Mouse (Mus musculus) intestine, embryonic 14.5 days (tissue): ENCODE data around the gene Skp1a. TPM values are rescaled to one million over a fixed set of nuclear protein-coding genes. Genes with fewer than 3 reads are reported as not detected.
A peak's percentile ranks its signal among the peaks of the same experiment; 100 is the strongest.

Experiments
- ATAC-seq: fragments of 200-750 bp; cut with Nextera tagmentation; replicated peaks from 2 replicates; pipeline ENCODE4 v1.8.0; 2017; ENCODE audit warnings: low read depth, moderate number of reproducible peaks, moderate TSS enrichment, moderate library complexity; ENCODE audit not compliant: low FRiP score, low TSS enrichment
- DNase-seq: peaks from one replicate; pipeline ENCODE4 v3.0.0-alpha.2; 2018; ENCODE audit warnings: low spot score
- H3K27ac ChIP-seq: fragments of 300-500 bp; sonication (generic); 2 replicates; pipeline ENCODE4 v1.5.1; 2014; ENCODE audit warnings: low read depth, mild to moderate bottlenecking, control low read depth
- H3K27me3 ChIP-seq: fragments of 300-500 bp; sonication (generic); replicated peaks from 2 replicates; pipeline ENCODE4 v1.6.1; 2014; ENCODE audit warnings: low read length, control low read depth; ENCODE audit not compliant: control insufficient read depth, insufficient read depth
- H3K36me3 ChIP-seq: fragments of 300-500 bp; sonication (generic); 2 replicates; pipeline ENCODE4 v1.6.1; 2014; ENCODE audit warnings: low read length, control low read depth; ENCODE audit not compliant: control insufficient read depth, insufficient read depth
- H3K4me1 ChIP-seq: fragments of 300-500 bp; sonication (generic); replicated peaks from 2 replicates; pipeline ENCODE4 v1.6.1; 2014; ENCODE audit warnings: low read length, control low read depth, mixed read lengths; ENCODE audit not compliant: control insufficient read depth, insufficient read depth
- H3K4me2 ChIP-seq: fragments of 300-500 bp; sonication (generic); 2 replicates; pipeline ENCODE4 v1.6.1; 2014; ENCODE audit warnings: low read length
- H3K4me3 ChIP-seq: fragments of 300-500 bp; sonication (generic); 2 replicates; pipeline ENCODE4 v1.5.1; 2014; ENCODE audit warnings: low read depth, low read length, control low read depth, mixed read lengths
- H3K9ac ChIP-seq: fragments of 300-500 bp; sonication (generic); 2 replicates; pipeline ENCODE4 v1.6.1; 2014; ENCODE audit warnings: mild to moderate bottlenecking, low read length
- H3K9me3 ChIP-seq: fragments of 300-500 bp; sonication (generic); 2 replicates; pipeline ENCODE4 v1.6.1; 2016; ENCODE audit warnings: low read length, control low read depth; ENCODE audit not compliant: control insufficient read depth
- WGBS: fragments of 180-500 bp; shearing (Covaris S2); extraction: QIAGEN DNeasy Blood & Tissue Kit; methylation state at CpG from one replicate; pipeline ENCODE4 v1.1.7; 2014; 5-methylcytosine and 5-hydroxymethylcytosine counted together
- polyA plus RNA-seq: library from polyadenylated mRNA; unstranded; fragments of >200 nt; fragmentation: Nextera tagmentation; extraction: Ambion mirVana; gene quantifications from 2 replicates; pipeline ENCODE4 v1.2.1, GENCODE M21; 2014

The Skp1a gene
- polyA plus RNA-seq, 1 experiment from 2014 or later, result 743 TPM

DNA sequence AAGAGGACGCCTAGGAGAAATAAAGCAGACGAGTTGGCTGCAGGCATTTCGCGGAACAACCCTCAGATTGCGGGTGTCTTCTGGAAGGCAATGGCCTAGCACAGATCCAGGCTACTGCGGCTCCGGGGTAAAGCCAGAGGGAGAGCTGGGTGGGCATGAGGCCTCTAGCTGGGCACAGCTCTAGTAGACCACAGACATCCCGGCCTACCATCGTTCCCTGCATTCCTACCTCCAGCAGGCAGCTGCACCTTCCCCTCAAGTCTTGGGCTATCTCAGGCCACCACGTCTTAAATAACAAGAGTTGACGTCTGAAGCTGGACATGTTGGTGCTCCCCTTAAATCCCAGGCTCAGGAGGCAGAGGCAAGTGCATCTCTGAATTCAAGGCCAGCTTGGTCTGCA is 30.5 kb downstream of the Skp1a start:
- H3K27ac ChIP-seq, result no peak overlapping the region
- 86% methylated on average over 11 of the region's 11 CpGs for WGBS
- no peak overlapping the region for H3K4me2 ChIP-seq
- H3K36me3 ChIP-seq, result no peaks in the 10 kb centered on the region; the same call in 1 of the 2 replicates
- no peak for DNase-seq
- H3K4me3 ChIP-seq, result no peak overlapping the region
- H3K27me3 ChIP-seq, result no peaks in the 10 kb centered on the region
- H3K9ac ChIP-seq, result no peak overlapping the region
- no peaks in the 10 kb centered on the region for H3K9me3 ChIP-seq
- no peak for ATAC-seq
- H3K4me1 ChIP-seq, result peaks cover 9% of the 10 kb centered on the region

DNA sequence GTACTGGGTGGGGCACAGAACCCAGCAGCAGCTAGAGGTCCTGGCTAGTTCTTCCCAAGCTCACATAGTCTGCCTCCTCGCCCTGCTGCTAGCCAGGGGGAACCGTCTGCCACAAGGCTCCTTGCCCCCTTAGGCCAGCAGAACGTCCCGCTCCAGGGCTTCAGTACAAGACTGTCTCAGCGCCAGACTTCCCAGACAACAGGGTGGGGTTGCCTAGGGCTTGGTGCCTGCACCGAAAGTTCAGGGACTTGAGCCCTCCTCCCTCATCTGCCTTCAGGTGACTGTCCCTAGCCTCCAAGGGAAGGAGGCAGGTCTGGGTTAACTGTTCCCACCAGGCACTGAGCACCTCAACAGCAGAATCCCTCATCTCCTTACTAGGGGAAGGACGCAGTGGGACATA is 33.1 kb downstream of the Skp1a start:
- 80% methylated on average over 7 of the region's 7 CpGs for whole genome bisulfite sequencing
- Histone ChIP-seq H3K4me3 (no peak overlapping the region), H3K36me3 (no peaks in the 10 kb centered on the region), H3K9me3 (no peaks in the 10 kb centered on the region), H3K9ac (no peak overlapping the region), H3K27ac (no peak overlapping the region), H3K27me3 (no peaks in the 10 kb centered on the region), H3K4me2 (no peak overlapping the region), H3K4me1 (peaks cover 12% of the 10 kb centered on the region)
- no peak for DNase-seq
- no peak for ATAC-seq

DNA sequence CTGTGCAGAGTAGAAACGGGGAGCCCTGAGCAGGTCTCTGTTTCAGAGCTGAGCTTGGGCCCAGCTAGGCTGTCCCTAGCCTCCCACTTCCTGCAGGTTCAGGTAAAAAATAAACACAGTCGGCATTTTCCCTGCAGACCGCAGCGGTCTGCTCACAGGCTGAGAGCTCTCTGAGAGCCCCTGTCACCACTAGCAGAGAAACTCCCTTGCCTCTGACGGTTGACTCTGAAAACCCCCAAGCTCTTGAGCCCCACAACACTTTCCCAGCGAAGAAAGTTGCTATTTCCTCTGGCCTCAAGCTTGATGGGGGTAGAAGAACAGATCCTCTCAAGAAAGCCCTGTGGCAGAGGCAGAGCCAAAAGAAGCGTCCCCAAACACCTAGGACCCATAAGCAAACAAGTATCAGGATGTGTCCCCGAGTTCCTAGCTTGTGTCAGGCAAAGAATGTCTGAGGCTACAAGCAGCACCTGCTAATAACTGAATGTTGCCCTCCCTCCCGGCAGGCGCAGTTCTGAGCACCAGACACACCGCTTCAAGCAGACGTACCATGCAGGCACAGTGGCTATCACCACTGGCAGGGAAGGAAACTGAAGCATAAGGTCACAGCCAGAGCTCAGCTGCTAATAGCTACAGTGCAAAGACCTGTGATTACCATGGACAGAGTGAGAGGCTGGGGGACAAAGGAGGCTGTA is 34.0 kb downstream of the Skp1a start:
- 36% methylated on average over 12 of the region's 12 CpGs for WGBS
- H3K4me1 ChIP-seq, result peaks cover 12% of the 10 kb centered on the region
- no peak overlapping the region for H3K9ac ChIP-seq
- H3K36me3 ChIP-seq, result no peaks in the 10 kb centered on the region
- no peaks in the 10 kb centered on the region for H3K9me3 ChIP-seq
- ATAC-seq (no peak), DNase-seq (no peak)
- no peaks in the 10 kb centered on the region for H3K27me3 ChIP-seq
- H3K4me2 ChIP-seq, result no peak overlapping the region
- H3K27ac ChIP-seq, result no peak overlapping the region
- H3K4me3 ChIP-seq, result no peak overlapping the region

DNA sequence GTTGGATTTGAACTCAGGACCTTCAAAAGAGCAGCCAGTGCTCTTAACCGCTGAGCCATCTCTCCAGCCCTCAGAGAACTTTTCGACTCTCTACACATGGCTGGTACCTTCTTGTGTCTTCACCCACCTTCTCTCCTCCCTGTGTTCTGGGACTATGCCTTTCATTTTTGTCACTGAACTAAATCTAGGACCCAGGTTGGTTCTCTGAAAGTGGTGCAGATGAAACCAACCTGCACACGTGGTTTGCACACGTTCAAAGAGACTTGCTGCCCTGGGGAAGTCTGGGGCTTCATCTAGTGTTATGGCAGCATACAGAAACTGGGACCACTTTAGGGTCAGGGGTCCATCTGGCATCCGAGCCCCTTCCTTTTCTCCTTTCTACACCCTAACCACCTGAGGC is 35.5 kb downstream of the Skp1a start:
- no peaks in the 10 kb centered on the region for H3K36me3 ChIP-seq
- H3K27me3 ChIP-seq, result no peaks in the 10 kb centered on the region
- no peak overlapping the region for H3K4me2 ChIP-seq
- no peak overlapping the region for H3K4me3 ChIP-seq
- peaks cover 14% of the 10 kb centered on the region for H3K4me1 ChIP-seq
- H3K27ac ChIP-seq, result no peak overlapping the region
- DNase-seq, result no peak
- H3K9ac ChIP-seq, result no peak overlapping the region
- 88% methylated on average over 5 of the region's 5 CpGs for WGBS
- H3K9me3 ChIP-seq, result no peaks in the 10 kb centered on the region
- no peak for ATAC-seq

DNA sequence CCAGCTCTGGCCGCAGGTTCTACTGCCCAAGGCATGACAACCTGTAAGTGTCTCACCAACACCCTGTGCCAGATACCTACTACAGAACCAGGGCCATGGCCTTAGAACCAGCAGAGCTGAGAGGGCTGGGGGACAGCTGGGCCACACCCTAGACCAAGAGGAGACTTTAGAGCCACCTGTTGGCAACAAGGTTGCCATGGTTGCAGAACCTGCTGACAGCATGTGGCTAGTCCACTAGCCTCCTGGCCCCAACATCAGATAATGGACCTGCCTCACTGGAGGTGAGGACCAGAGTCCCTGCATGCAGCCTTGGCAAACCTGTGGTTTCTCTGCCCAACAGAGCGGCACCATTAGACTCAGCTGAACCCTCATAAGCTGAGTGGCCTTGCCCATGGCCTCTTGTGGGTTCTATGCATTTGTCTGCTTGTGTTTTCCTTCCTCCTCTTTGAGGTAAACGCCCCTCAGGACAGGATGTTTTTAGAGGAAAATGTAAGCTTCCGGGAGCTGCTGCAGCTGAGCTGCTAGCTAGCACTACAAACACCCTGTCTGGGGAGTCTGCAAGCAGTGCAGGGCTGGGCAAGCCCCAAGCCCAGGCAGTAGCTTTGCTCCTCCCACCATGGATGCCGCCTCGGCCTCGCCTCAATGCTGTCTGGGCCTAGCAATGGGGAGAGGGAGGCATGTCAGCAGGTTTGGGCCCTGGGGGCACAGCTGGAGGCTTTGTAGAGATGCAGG is 36.5 kb downstream of the Skp1a start:
- Histone ChIP-seq H3K9me3 (no peaks in the 10 kb centered on the region), H3K36me3 (no peaks in the 10 kb centered on the region), H3K4me2 (no peak overlapping the region), H3K27me3 (no peaks in the 10 kb centered on the region), H3K27ac (0 out of 2 replicates have a peak overlapping the region, but pooled peaks have one; percentile 1), H3K4me1 (peaks cover 20% of the 10 kb centered on the region), H3K9ac (no peak overlapping the region), H3K4me3 (no peak overlapping the region)
- WGBS, result 45% methylated on average over 7 of the region's 7 CpGs
- no peak for DNase-seq
- ATAC-seq, result no peak

DNA sequence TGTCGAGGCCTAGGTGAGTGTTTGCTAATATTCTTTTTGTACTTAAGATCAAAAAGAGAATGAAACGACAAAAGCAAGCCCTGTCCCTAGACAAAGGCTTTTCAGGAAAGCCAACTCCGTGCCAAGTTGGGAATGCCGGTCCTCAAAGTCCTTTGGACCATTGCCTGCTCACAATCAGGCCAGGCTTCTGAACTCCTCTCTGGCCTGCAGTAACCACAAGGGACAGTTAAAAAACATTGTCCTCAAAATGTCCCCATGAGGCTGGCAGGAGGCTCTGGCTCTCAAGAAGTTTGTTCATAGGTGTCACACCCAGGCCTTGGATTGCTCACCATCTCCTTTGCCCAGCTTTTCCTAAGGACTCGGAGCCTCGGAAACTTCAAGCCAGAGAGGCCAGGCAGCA is 38.0 kb downstream of the Skp1a start:
- Histone ChIP-seq H3K4me3 (no peak overlapping the region), H3K27me3 (no peaks in the 10 kb centered on the region), H3K9me3 (no peaks in the 10 kb centered on the region), H3K36me3 (no peaks in the 10 kb centered on the region), H3K4me1 (peaks cover 20% of the 10 kb centered on the region), H3K9ac (no peak overlapping the region), H3K27ac (no peak overlapping the region), H3K4me2 (no peak overlapping the region)
- ATAC-seq (no peak), DNase-seq (no peak)
- WGBS, result 95% methylated on average over 6 of the region's 6 CpGs

DNA sequence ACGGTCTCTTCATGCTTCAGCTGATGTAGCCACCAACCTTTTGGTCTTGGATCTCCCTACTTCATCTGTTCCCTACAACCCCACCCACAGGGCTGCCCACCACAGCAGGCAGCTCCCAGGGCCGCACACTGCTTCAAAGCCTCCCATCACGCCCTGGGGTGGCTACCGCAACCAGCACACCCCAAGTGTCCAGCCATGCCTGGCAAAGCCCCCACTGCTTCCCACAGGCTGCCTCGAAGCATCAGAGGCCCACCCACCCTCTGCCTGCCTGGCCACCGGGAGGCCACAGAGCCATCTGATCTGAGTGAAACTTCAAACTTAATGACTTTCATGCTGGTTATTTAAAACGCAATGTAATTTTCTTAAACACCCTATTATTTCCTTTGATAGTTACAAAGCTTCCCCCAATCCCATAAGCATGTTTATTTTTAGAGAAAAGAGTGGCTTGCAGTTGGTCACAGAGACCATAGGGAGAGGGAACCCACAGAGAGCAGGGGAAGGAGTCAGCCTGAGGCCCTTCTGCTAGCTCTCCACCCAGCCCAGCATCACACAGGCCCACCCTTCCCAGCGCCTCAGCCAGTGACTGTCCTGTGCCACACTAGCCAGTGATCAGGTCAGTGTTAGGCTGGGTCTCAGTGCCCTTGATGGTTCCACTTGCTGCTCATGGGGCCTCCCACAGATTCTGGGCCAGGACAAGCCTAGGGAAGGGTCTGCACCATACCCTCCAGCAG is 40.1 kb downstream of the Skp1a start:
- ATAC-seq, result no peak
- Histone ChIP-seq H3K27ac (no peak overlapping the region), H3K9ac (no peak overlapping the region), H3K4me1 (peaks cover 11% of the 10 kb centered on the region; the same call in 1 of the 2 replicates), H3K36me3 (no peaks in the 10 kb centered on the region), H3K4me2 (no peak overlapping the region), H3K4me3 (no peak overlapping the region), H3K27me3 (no peaks in the 10 kb centered on the region), H3K9me3 (no peaks in the 10 kb centered on the region)
- 82% methylated on average over 8 of the region's 8 CpGs for WGBS
- DNase-seq, result no peak

DNA sequence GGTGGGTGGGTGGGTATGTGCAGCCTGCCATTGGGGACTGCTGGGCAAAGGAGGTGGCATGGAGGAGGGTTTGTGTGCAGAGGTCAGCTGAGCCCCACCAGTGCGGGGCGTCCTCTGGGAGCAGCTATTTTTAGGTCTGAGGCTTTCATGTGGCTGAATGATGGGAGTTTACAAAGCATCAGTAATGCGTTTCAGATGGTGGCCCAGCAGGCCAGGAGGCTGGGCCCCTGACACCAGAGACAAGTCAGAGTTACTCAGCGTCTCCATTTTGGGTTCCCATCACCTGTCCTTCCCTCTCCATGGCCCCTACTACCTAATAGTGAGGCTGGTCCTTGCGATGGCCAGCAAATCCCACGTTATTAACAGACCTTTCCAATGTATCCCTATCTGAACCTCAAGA is 40.8 kb downstream of the Skp1a start:
- H3K9ac ChIP-seq, result no peak overlapping the region
- H3K27me3 ChIP-seq, result no peaks in the 10 kb centered on the region
- H3K4me2 ChIP-seq, result no peak overlapping the region
- WGBS, result 58% methylated on average over 6 of the region's 6 CpGs
- no peak overlapping the region for H3K27ac ChIP-seq
- H3K9me3 ChIP-seq, result no peaks in the 10 kb centered on the region
- no peak overlapping the region for H3K4me3 ChIP-seq
- no peak for ATAC-seq
- no peaks in the 10 kb centered on the region for H3K36me3 ChIP-seq
- peaks cover 11% of the 10 kb centered on the region; the same call in 1 of the 2 replicates for H3K4me1 ChIP-seq
- DNase-seq, result no peak
